Mouse (Mus musculus): ENCODE results near the gene Spo11. TPM values are rescaled to one million over a fixed set of nuclear protein-coding genes. Genes with fewer than 3 reads are reported as not detected.

The Spo11 gene
- total and polyA plus RNA-seq, 3 experiments, result 0.16 to 0.34 TPM; not detected in 1

GRCm38 (mm10) chr2:172951976-172952375 lies 25.5 kb upstream of the Spo11 start:
- H3K36me3 ChIP-seq (replicated peaks in 1 of 2; ENCODE audit: control insufficient read depth in 1 of 2, insufficient read depth in 1 of 2, low read length in 1 of 2), result no peaks in the 10 kb centered on the region

GRCm38 (mm10) chr2:172958579-172958978 lies 18.9 kb upstream of the Spo11 start:
- Histone ChIP-seq H3K9ac (ENCODE audit: insufficient read depth, low read depth) (no peak overlapping the region), H3K27me3 (replicated peaks) (peaks cover 12% of the 10 kb centered on the region), H3K4me2 (ENCODE audit: insufficient read depth, low read depth, poor library complexity, severe bottlenecking) (no peak overlapping the region), H3K9me3 (replicated peaks; ENCODE audit: low read length) (peaks cover 25% of the 10 kb centered on the region), H3K27ac (ENCODE audit: insufficient read depth, low read depth) (no peak overlapping the region), H3K36me3 (replicated peaks in 1 of 2; ENCODE audit: control insufficient read depth in 1 of 2, insufficient read depth in 1 of 2, low read length in 1 of 2) (no peaks in the 10 kb centered on the region), H3K4me1 (ENCODE audit: control insufficient read depth in 1 of 2, insufficient read depth in 2 of 2) (peaks cover 0 to 9% of the 10 kb centered on the region in 2 experiments; a peak in 2 of 4 replicates), H3K79me2 (replicated peaks; ENCODE audit: control insufficient read depth, extremely low read depth, insufficient read depth, poor library complexity, severe bottlenecking) (no peaks in the 10 kb centered on the region), H3K4me3 (replicated peaks in 1 of 3; ENCODE audit: low read depth in 2 of 3, low read length in 2 of 3, poor library complexity in 1 of 3) (no peak overlapping the region)
- TF ChIP-seq NRF1 (IDR thresholded peaks at IDR 0.05; ENCODE audit: low read depth, low read length) (no peak), E2F4 (IDR thresholded peaks at IDR 0.05; ENCODE audit: insufficient replicate concordance, low read depth, low read length) (no peak), ZKSCAN1 (IDR thresholded peaks at IDR 0.05; ENCODE audit: borderline replicate concordance, low read depth, low read length) (no peak), ELF1 (IDR thresholded peaks at IDR 0.05; ENCODE audit: low read depth, low read length) (no peak), ETS1 (conservative IDR thresholded peaks at IDR 0.05; ENCODE audit: low read depth, low read length) (no peak), TCF12 (IDR thresholded peaks at IDR 0.05; ENCODE audit: low read depth, low read length) (no peak), POLR2AphosphoS2 (IDR thresholded peaks at IDR 0.05; ENCODE audit: low read depth, low read length) (no peak), USF1 (IDR thresholded peaks at IDR 0.05; ENCODE audit: low read depth, low read length) (no peak), IRF4 (IDR thresholded peaks at IDR 0.05; ENCODE audit: low read depth, low read length) (no peak), ZMIZ1 (IDR thresholded peaks at IDR 0.05; ENCODE audit: low read depth, low read length) (no peak), SIN3A (IDR thresholded peaks at IDR 0.05; ENCODE audit: low read length) (no peak), MXI1 (IDR thresholded peaks at IDR 0.05; ENCODE audit: low read depth, low read length) (no peak), EP300 (IDR thresholded peaks at IDR 0.05; ENCODE audit: low read length) (no peak), POLR2A (IDR thresholded peaks at IDR 0.05; ENCODE audit: low read depth, low read length) (no peak)
- dilution Hi-C loops (cut with MboI; ENCODE audit: extremely low pct_ligation_motif_present, extremely low pct_unique_long_range_greater_than_20kb, low sequenced_read_pairs) (no loop called here), in situ Hi-C loops (cut with MboI; ENCODE audit: low pct_ligation_motif_present, low pct_unique_long_range_greater_than_20kb, low sequenced_read_pairs) (no loop called here)
- DNase-seq (ENCODE audit: extremely low read depth), result no peak

More at GRCm38 (mm10) chr2:172951976-172952375, 25.5 kb upstream of the Spo11 start:
- no peak for DNase-seq (ENCODE audit: extremely low read depth)
- Histone ChIP-seq H3K9me3 (replicated peaks; ENCODE audit: low read length) (peaks cover 21% of the 10 kb centered on the region), H3K4me3 (replicated peaks in 1 of 3; ENCODE audit: low read depth in 2 of 3, low read length in 2 of 3, poor library complexity in 1 of 3) (no peak overlapping the region), H3K4me2 (ENCODE audit: insufficient read depth, low read depth, poor library complexity, severe bottlenecking) (no peak overlapping the region), H3K79me2 (replicated peaks; ENCODE audit: control insufficient read depth, extremely low read depth, insufficient read depth, poor library complexity, severe bottlenecking) (no peaks in the 10 kb centered on the region), H3K27me3 (replicated peaks) (peaks cover 28% of the 10 kb centered on the region), H3K4me1 (ENCODE audit: control insufficient read depth in 1 of 2, insufficient read depth in 2 of 2) (no peaks in the 10 kb centered on the region; a peak in 1 of 4 replicates), H3K27ac (ENCODE audit: insufficient read depth, low read depth) (no peak overlapping the region), H3K9ac (ENCODE audit: insufficient read depth, low read depth) (no peak overlapping the region)
- TF ChIP-seq CTCF (conservative IDR thresholded peaks at IDR 0.05 in 1 of 2, IDR thresholded peaks at IDR 0.05 in 1 of 2; ENCODE audit: low read depth in 2 of 2, low read length in 2 of 2) (peak in 1 of 2 experiments; percentile 16; a peak in 1 of 4 replicates), ZNF384 (IDR thresholded peaks at IDR 0.05; ENCODE audit: low read depth, low read length) (no peak)
- in situ Hi-C loops (cut with MboI; ENCODE audit: low pct_ligation_motif_present, low pct_unique_long_range_greater_than_20kb, low sequenced_read_pairs) (no loop called here), dilution Hi-C loops (cut with MboI; ENCODE audit: extremely low pct_ligation_motif_present, extremely low pct_unique_long_range_greater_than_20kb, low sequenced_read_pairs) (no loop called here)

All from CH12.LX (cell line).